Mouse (Mus musculus) E14TG2a.4 (cell line): ENCODE results near the gene Wnt3a.

Experiments used
- H3K27me3 ChIP-seq: 2 replicates; pipeline ENCODE4 v1.6.1; 2014; ENCODE audit warnings: low read length, control low read depth; ENCODE audit not compliant: insufficient read depth
- H3K36me3 ChIP-seq: 2 replicates; pipeline ENCODE4 v1.6.1; 2014; ENCODE audit warnings: low read length, control low read depth; ENCODE audit not compliant: insufficient read depth
- H3K4me1 ChIP-seq: replicated peaks from 2 replicates; pipeline ENCODE4 v1.6.1; 2014; ENCODE audit warnings: low read depth, low read length, control low read depth
- H3K4me3 ChIP-seq: replicated peaks from 2 replicates; pipeline ENCODE4 v1.5.1; 2014; ENCODE audit warnings: mild to moderate bottlenecking, low read length
- H3K9me3 ChIP-seq: 2 replicates; pipeline ENCODE4 v1.6.1; 2014; ENCODE audit warnings: low read length, control low read depth
- CTCF ChIP-seq: conservative IDR thresholded peaks from 2 replicates; pipeline ENCODE4 v1.5.1; 2014; ENCODE audit warnings: low read length
- NANOG ChIP-seq: IDR thresholded peaks from 2 replicates; pipeline ENCODE4 v1.6.1; 2014; ENCODE audit warnings: borderline replicate concordance, low read length, mixed read lengths
- POU5F1 ChIP-seq: IDR thresholded peaks from 2 replicates; pipeline ENCODE4 v1.6.1; 2014; ENCODE audit warnings: low read length, borderline replicate concordance

The Wnt3a gene

GRCm38 (mm10) chr11:59232797-59233196, 57.8 kb downstream of the Wnt3a start:
- Histone ChIP-seq H3K4me3 (no peak overlapping the region), H3K4me1 (peaks cover 21% of the 10 kb centered on the region), H3K9me3 (no peaks in the 10 kb centered on the region), H3K27me3 (no peaks in the 10 kb centered on the region), H3K36me3 (no peaks in the 10 kb centered on the region)
- TF ChIP-seq POU5F1 (no peak), CTCF (no peak; the same call in 1 of the 2 replicates), NANOG (no peak)

GRCm38 (mm10) chr11:59230144-59230760, 60.3 kb downstream of the Wnt3a start:
- H3K9me3 ChIP-seq = no peaks in the 10 kb centered on the region

GRCm38 (mm10) chr11:59228122-59228953, 62.2 kb downstream of the Wnt3a start, which contains the start of gene Arf1:
TSS of gene Arf1 (minus strand) at chr11:59228270.
- Histone ChIP-seq H3K4me1 (peaks cover 56% of the 10 kb centered on the region), H3K27me3 (no peaks in the 10 kb centered on the region), H3K9me3 (no peaks in the 10 kb centered on the region), H3K36me3 (peaks cover 36% of the 10 kb centered on the region), H3K4me3 (peak within 1 kb of the TSS; percentile 99)
- TF ChIP-seq POU5F1 = no peak
- TF ChIP-seq NANOG = no peak
- no peak for TF ChIP-seq CTCF

More at GRCm38 (mm10) chr11:59230144-59230760, 60.3 kb downstream of the Wnt3a start:
- Histone ChIP-seq H3K27me3 (no peaks in the 10 kb centered on the region), H3K4me3 (no peak overlapping the region), H3K4me1 (peaks cover 42% of the 10 kb centered on the region), H3K36me3 (peaks cover 17% of the 10 kb centered on the region)
- TF ChIP-seq CTCF = peak; percentile 53
- no peak for TF ChIP-seq NANOG

- Histone ChIP-seq H3K36me3 (peaks cover 42% of the 10 kb centered on the region), H3K4me1 (peaks cover 63% of the 10 kb centered on the region), H3K27me3 (no peaks in the 10 kb centered on the region), H3K4me3 (peak overlapping the region; percentile 99), H3K9me3 (no peaks in the 10 kb centered on the region)
- TF ChIP-seq NANOG = no peak
- TF ChIP-seq CTCF = no peak
- no peak for TF ChIP-seq POU5F1
Observed at GRCm38 (mm10) chr11:59227604-59228121, 62.9 kb downstream of the Wnt3a start.

DNA sequence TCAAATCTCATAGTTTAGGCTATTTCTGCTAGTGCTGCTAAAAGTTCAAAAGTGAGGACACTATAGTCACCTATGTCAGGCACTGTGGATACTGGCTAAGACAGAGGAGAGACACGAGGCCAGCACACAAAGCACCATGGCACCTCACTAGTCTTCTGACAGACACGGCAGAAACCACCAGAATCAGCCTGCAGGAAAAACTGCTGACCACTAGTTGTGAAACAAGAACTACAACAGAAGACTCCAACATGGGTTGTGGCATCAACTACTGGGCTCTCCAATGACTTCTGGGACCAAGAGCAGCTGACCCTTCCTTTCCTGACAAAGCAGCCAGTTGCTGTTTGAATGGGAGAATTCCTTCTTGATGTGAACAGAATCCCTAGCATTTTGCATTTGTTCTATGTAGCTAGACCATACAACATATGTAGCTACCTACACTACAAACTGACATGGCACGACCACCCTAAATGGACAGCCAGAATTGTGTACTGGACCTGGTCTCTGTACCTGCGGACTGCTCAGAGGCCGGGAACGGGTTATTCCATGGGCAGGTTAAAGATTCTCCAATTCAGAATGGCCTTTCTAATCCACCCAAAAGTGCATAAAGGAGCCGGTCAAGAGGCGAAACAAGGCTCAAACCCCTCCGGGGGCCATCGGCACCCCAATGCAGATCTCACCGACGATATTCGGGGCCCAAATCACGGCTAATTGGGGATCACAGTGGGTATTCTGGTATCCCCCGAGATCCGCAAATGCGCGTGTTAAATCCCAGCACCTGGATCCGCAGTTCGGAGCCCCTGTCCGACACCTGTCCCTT, 63.6 kb downstream of the Wnt3a start:
- Histone ChIP-seq H3K4me1 (peaks cover 68% of the 10 kb centered on the region), H3K27me3 (no peaks in the 10 kb centered on the region), H3K4me3 (peak overlapping the region; percentile 99), H3K9me3 (no peaks in the 10 kb centered on the region), H3K36me3 (peaks cover 48% of the 10 kb centered on the region)
- TF ChIP-seq POU5F1 (no peak), CTCF (no peak), NANOG (no peak)

GRCm38 (mm10) chr11:59226251-59226650, 64.3 kb downstream of the Wnt3a start:
- H3K4me3 ChIP-seq = peak overlapping the region; percentile 99
- H3K36me3 ChIP-seq = peaks cover 55% of the 10 kb centered on the region
- no peak for TF ChIP-seq CTCF
- no peak for TF ChIP-seq NANOG
- TF ChIP-seq POU5F1 = no peak
- no peaks in the 10 kb centered on the region for H3K27me3 ChIP-seq
- peaks cover 76% of the 10 kb centered on the region for H3K4me1 ChIP-seq
- H3K9me3 ChIP-seq = no peaks in the 10 kb centered on the region

GRCm38 (mm10) chr11:59225167-59225566, 65.4 kb downstream of the Wnt3a start:
- TF ChIP-seq CTCF (no peak), POU5F1 (no peak), NANOG (no peak)

DNA sequence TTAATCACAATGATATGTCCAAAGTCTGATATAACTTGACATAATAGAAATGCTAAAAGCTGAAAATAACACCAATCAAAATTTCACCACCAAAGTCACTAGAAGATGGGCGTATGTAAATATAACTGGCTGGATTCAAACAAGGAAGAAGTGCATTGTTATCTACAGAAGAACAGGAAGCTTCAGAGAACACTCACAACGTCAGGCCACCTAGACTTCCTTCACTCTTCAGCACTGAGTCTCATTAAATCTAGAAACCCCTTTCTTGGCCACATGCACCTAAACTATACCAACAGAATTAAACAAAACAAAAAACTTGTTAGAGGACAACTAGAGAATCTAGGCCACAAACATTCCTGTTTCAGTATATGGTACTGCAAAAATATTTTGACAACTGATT, 66.1 kb downstream of the Wnt3a start:
- Histone ChIP-seq H3K36me3 (peaks cover 70% of the 10 kb centered on the region), H3K27me3 (no peaks in the 10 kb centered on the region), H3K9me3 (no peaks in the 10 kb centered on the region), H3K4me3 (no peak overlapping the region), H3K4me1 (peaks cover 87% of the 10 kb centered on the region)
- TF ChIP-seq CTCF (no peak), NANOG (no peak), POU5F1 (no peak)

More at GRCm38 (mm10) chr11:59225167-59225566, 65.4 kb downstream of the Wnt3a start:
- H3K4me3 ChIP-seq = no peak overlapping the region
- H3K9me3 ChIP-seq = no peaks in the 10 kb centered on the region
- no peaks in the 10 kb centered on the region for H3K27me3 ChIP-seq
- H3K36me3 ChIP-seq = peaks cover 66% of the 10 kb centered on the region
- H3K4me1 ChIP-seq = peaks cover 81% of the 10 kb centered on the region
